Mouse (Mus musculus) brown adipose tissue, adult 24 weeks (tissue): ENCODE data around the gene Klri2. TPM values are rescaled to one million over a fixed set of nuclear protein-coding genes. Genes with fewer than 3 reads are reported as not detected.

ENCODE experiments used
- polyA plus RNA-seq: library from polyadenylated mRNA; stranded (reverse); fragments of >200 nt; gene quantifications from 2 replicates; pipeline ENCODE4 v1.2.4, GENCODE M21; 2012; ENCODE audit not compliant: missing spikeins, insufficient read depth, insufficient read length

The Klri2 gene
- polyA plus RNA-seq, 1 experiment, result not detected

Other genes with a start within 250 kb of the Klri2 start
- not detected in 2 replicates for gene Olr1, start 233.3 kb downstream of the Klri2 start, polyA plus RNA-seq
- gene Tmem52b, start 227.9 kb downstream of the Klri2 start, polyA plus RNA-seq, result not detected in 2 replicates
- 111 and 147 TPM in 2 replicates for gene Gabarapl1, start 207.3 kb downstream of the Klri2 start, polyA plus RNA-seq
- gene Klre1, start 162.6 kb downstream of the Klri2 start, polyA plus RNA-seq, result not detected in 2 replicates
- 2.0 TPM in 1 of 2 replicates, not detected in the other for gene Klrd1, start 148.7 kb downstream of the Klri2 start, polyA plus RNA-seq
- 0.83 and 1.1 TPM in 2 replicates for gene Klrk1, start 116.6 kb downstream of the Klri2 start, polyA plus RNA-seq
- gene Klrc3, start 97.1 kb downstream of the Klri2 start, polyA plus RNA-seq, result not detected in 2 replicates
- gene Klrc2, start 79.8 kb downstream of the Klri2 start, polyA plus RNA-seq, result not detected in 2 replicates
- not detected in 2 replicates for gene Klrc1, start 61.5 kb downstream of the Klri2 start, polyA plus RNA-seq
- not detected in 2 replicates for gene Klri1, start 23.4 kb downstream of the Klri2 start, polyA plus RNA-seq
- gene Gm156, start 43.8 kb upstream of the Klri2 start, polyA plus RNA-seq, result not detected in 2 replicates
- not detected in 2 replicates for gene Gm17631, start 122.2 kb upstream of the Klri2 start, polyA plus RNA-seq
- gene Klra17, start 136.2 kb upstream of the Klri2 start, polyA plus RNA-seq, result not detected in 2 replicates
- gene Klra5, start 177.2 kb upstream of the Klri2 start, polyA plus RNA-seq, result not detected in 2 replicates